Mouse (Mus musculus) erythroblast, embryonic 14.5 days (primary cell): ENCODE results near the gene Nmnat2.

Source experiments
- GATA1 ChIP-seq: IDR thresholded peaks from 2 replicates; pipeline ENCODE4 v1.6.1; 2012; ENCODE audit warnings: low read length, inconsistent platforms, mixed read lengths
- TAL1 ChIP-seq: IDR thresholded peaks from 3 replicates; pipeline ENCODE4 v1.6.1; 2012; ENCODE audit warnings: low read length, inconsistent platforms, mixed read lengths

DNA sequence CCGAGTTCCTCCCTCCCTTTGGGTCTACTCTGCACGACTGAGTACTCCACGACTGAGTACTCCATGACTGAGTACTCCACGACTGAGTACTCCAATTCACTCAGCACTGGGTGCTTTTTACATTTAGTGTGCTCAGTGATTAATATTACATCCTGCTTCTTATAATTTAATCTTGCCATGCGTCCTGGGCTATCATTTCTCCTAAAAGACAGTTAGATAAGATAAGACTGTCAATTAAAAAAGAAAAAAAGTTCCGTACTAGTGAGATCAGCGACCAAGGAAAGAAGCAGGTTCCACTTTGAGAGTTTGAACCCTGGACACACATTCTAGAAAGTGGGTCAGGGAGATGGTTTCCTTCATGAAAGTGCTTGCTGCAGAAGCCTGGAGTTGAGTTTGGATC, 79.3 kb downstream of the Nmnat2 start:
- no peak for TF ChIP-seq TAL1
- no peak for TF ChIP-seq GATA1
